In genomic region chr13:56387374-56387773, GRCm38 (mm10) we compare ENCODE assay signal across 24 mouse cellular contexts. TPM values are rescaled to one million over a fixed set of nuclear protein-coding genes. Genes with fewer than 3 reads are reported as not detected.
DNase-seq lines count a peak whose midpoint lies in the region; ATAC-seq and TF ChIP-seq lines count a peak whose summit lies in the region.
"Had no signal": no experiment of that assay in that cellular context is flagged by ENCODE, and none has a peak within 500 bp of the region (broad histone marks: within the 10 kb centered on the region; RNA-seq: fewer than 3 reads in every experiment).

No protein-coding gene starts in this region.

- no peak for TF ChIP-seq EP300 in stomach, postnatal 0 days (optimal IDR thresholded peaks at IDR 0.05)

- no peak for ATAC-seq in intestine, embryonic 14.5 days (replicated peaks; ENCODE audit: low FRiP score, low TSS enrichment, low read depth)
- ATAC-seq in intestine, postnatal 0 days: no peak
- ATAC-seq in stomach, embryonic 14.5 days (ENCODE audit: insufficient number of reproducible peaks, insufficient read depth, low FRiP score, low read depth): peak; percentile 72
- no peak for ATAC-seq in stomach, postnatal 0 days (ENCODE audit: low FRiP score, low TSS enrichment)
- peak; percentile 45; the same call in 1 of the 2 replicates for ATAC-seq in stomach, embryonic 16.5 days (ENCODE audit: insufficient read depth, low FRiP score)
- ATAC-seq: CD4-positive, CD25-positive, alpha-beta regulatory T cell, adult 4 months had no signal

- TF ChIP-seq CTCF in intestine, postnatal 0 days (IDR thresholded peaks at IDR 0.05; ENCODE audit: low read depth): no peak
- TF ChIP-seq CTCF in stomach, postnatal 0 days (IDR thresholded peaks at IDR 0.05; ENCODE audit: low read depth): no peak

- no peak overlapping the region for H3K4me2 ChIP-seq in intestine, embryonic 14.5 days (ENCODE audit: low read length)
- no peak overlapping the region for H3K4me2 ChIP-seq in intestine, postnatal 0 days (replicated peaks; ENCODE audit: low read depth)
- no peak overlapping the region for H3K4me2 ChIP-seq in stomach, embryonic 14.5 days (replicated peaks; ENCODE audit: low read depth, low read length)
- no peak overlapping the region for H3K4me2 ChIP-seq in stomach, postnatal 0 days (replicated peaks; ENCODE audit: low read depth)
- H3K4me2 ChIP-seq in stomach, embryonic 16.5 days (ENCODE audit: low read depth, low read length): no peak overlapping the region
- H3K4me2 ChIP-seq: liver, embryonic 15.5 days; midbrain, embryonic 12.5 days had no signal

- no peaks in the 10 kb centered on the region for H3K27me3 ChIP-seq in intestine, embryonic 14.5 days (replicated peaks; ENCODE audit: control insufficient read depth, insufficient read depth, low read length)
- H3K27me3 ChIP-seq in intestine, postnatal 0 days (replicated peaks; ENCODE audit: control insufficient read depth, insufficient read depth, low read length): no peaks in the 10 kb centered on the region
- H3K27me3 ChIP-seq in stomach, embryonic 14.5 days (ENCODE audit: control insufficient read depth, insufficient read depth, low read length): no peaks in the 10 kb centered on the region
- H3K27me3 ChIP-seq in stomach, postnatal 0 days (ENCODE audit: control insufficient read depth, insufficient read depth, low read length): no peaks in the 10 kb centered on the region
- no peaks in the 10 kb centered on the region for H3K27me3 ChIP-seq in stomach, embryonic 16.5 days (ENCODE audit: control insufficient read depth, insufficient read depth, low read length)
- H3K27me3 ChIP-seq: liver, embryonic 15.5 days; midbrain, embryonic 12.5 days had no signal

- no peak overlapping the region for H3K4me3 ChIP-seq in intestine, embryonic 14.5 days (ENCODE audit: low read depth, low read length)
- no peak overlapping the region for H3K4me3 ChIP-seq in intestine, postnatal 0 days (ENCODE audit: low read depth, low read length)
- H3K4me3 ChIP-seq in stomach, embryonic 14.5 days (ENCODE audit: low read depth, low read length): no peak overlapping the region
- H3K4me3 ChIP-seq in stomach, postnatal 0 days (ENCODE audit: low read depth, low read length): no peak overlapping the region
- no peak overlapping the region for H3K4me3 ChIP-seq in stomach, embryonic 16.5 days (replicated peaks; ENCODE audit: low read length)
- H3K4me3 ChIP-seq: forebrain, embryonic 10.5 days; liver, embryonic 15.5 days; midbrain, embryonic 12.5 days had no signal

- no peaks in the 10 kb centered on the region for H3K9me3 ChIP-seq in intestine, embryonic 14.5 days (ENCODE audit: control insufficient read depth, low read length)
- H3K9me3 ChIP-seq in intestine, postnatal 0 days (ENCODE audit: control insufficient read depth): no peaks in the 10 kb centered on the region
- H3K9me3 ChIP-seq in stomach, embryonic 14.5 days (ENCODE audit: control insufficient read depth, low read depth, low read length): no peaks in the 10 kb centered on the region
- no peaks in the 10 kb centered on the region for H3K9me3 ChIP-seq in stomach, postnatal 0 days (ENCODE audit: control insufficient read depth, low read length)
- 0 out of 2 replicates have a peak, but pooled peaks cover 4% of the 10 kb centered on the region for H3K9me3 ChIP-seq in stomach, embryonic 16.5 days (replicated peaks; ENCODE audit: control insufficient read depth, low read length)
- H3K9me3 ChIP-seq: forebrain, embryonic 10.5 days; liver, embryonic 15.5 days; midbrain, embryonic 12.5 days had no signal

- intact Hi-C loops in gastrocnemius, postnatal 14 days (cut with DNase I; ENCODE audit: low total_unique reads): no loop called here

- no peaks in the 10 kb centered on the region for H3K36me3 ChIP-seq in intestine, embryonic 14.5 days (ENCODE audit: control insufficient read depth, insufficient read depth, low read length)
- no peaks in the 10 kb centered on the region for H3K36me3 ChIP-seq in intestine, postnatal 0 days (ENCODE audit: control insufficient read depth, insufficient read depth)
- no peaks in the 10 kb centered on the region for H3K36me3 ChIP-seq in stomach, embryonic 14.5 days (ENCODE audit: control insufficient read depth, insufficient read depth, low read length)
- H3K36me3 ChIP-seq in stomach, postnatal 0 days (ENCODE audit: control insufficient read depth, insufficient read depth, low read length): no peaks in the 10 kb centered on the region
- H3K36me3 ChIP-seq in stomach, embryonic 16.5 days (ENCODE audit: control insufficient read depth, insufficient read depth, low read length): no peaks in the 10 kb centered on the region
- H3K36me3 ChIP-seq: forebrain, embryonic 10.5 days; G1E; liver, embryonic 15.5 days; midbrain, embryonic 12.5 days had no signal

- WGBS in intestine, embryonic 14.5 days: 27% methylated on average over 5 of the region's 5 CpGs
- WGBS in intestine, postnatal 0 days: 48% methylated on average over 5 of the region's 5 CpGs
- WGBS in stomach, embryonic 14.5 days: 21% methylated on average over 5 of the region's 5 CpGs
- WGBS in stomach, postnatal 0 days: 40% methylated on average over 5 of the region's 5 CpGs
- 43% methylated on average over 5 of the region's 5 CpGs for WGBS in stomach, embryonic 16.5 days

- no peak overlapping the region for H3K9ac ChIP-seq in intestine, embryonic 14.5 days (ENCODE audit: low read length)
- H3K9ac ChIP-seq in intestine, postnatal 0 days (ENCODE audit: low read depth, low read length): no peak overlapping the region
- H3K9ac ChIP-seq in stomach, embryonic 14.5 days (replicated peaks; ENCODE audit: low read depth, low read length): no peak overlapping the region
- H3K9ac ChIP-seq in stomach, postnatal 0 days (ENCODE audit: low read length): no peak overlapping the region
- H3K9ac ChIP-seq in stomach, embryonic 16.5 days (ENCODE audit: low read length): no peak overlapping the region
- H3K9ac ChIP-seq: liver, embryonic 15.5 days; midbrain, embryonic 12.5 days had no signal

- H3K4me1 ChIP-seq in intestine, embryonic 14.5 days (replicated peaks; ENCODE audit: control insufficient read depth, insufficient read depth, low read length): peaks cover 9% of the 10 kb centered on the region
- no peaks in the 10 kb centered on the region for H3K4me1 ChIP-seq in intestine, postnatal 0 days (replicated peaks; ENCODE audit: control insufficient read depth, insufficient read depth, low read length)
- peaks cover 4% of the 10 kb centered on the region; the same call in 1 of the 2 replicates for H3K4me1 ChIP-seq in stomach, embryonic 14.5 days (ENCODE audit: control insufficient read depth, insufficient read depth, low read length)
- H3K4me1 ChIP-seq in stomach, postnatal 0 days (replicated peaks; ENCODE audit: control insufficient read depth, insufficient read depth): no peaks in the 10 kb centered on the region
- peaks cover 9% of the 10 kb centered on the region; the same call in 1 of the 2 replicates for H3K4me1 ChIP-seq in stomach, embryonic 16.5 days (ENCODE audit: control insufficient read depth, insufficient read depth, low read length)
- H3K4me1 ChIP-seq: forebrain, embryonic 10.5 days; liver, embryonic 15.5 days; midbrain, embryonic 12.5 days had no signal

- DNase-seq in gastrocnemius, adult 18-20 months (ENCODE audit: low spot score): peak; percentile 14
- no peak for DNase-seq in gastrocnemius, postnatal 14 days
- peak; percentile 55 for DNase-seq in intestine, embryonic 14.5 days (ENCODE audit: low spot score)
- no peak for DNase-seq in stomach, postnatal 0 days (ENCODE audit: low spot score)
- DNase-seq in layer of hippocampus, adult 18-20 months (ENCODE audit: low spot score in 2 of 2): no peak
- DNase-seq: cerebellum, postnatal 10 days; kidney, postnatal 25 days; retina, postnatal 1 day had no signal

- H3K27ac ChIP-seq in intestine, embryonic 14.5 days (ENCODE audit: low read depth): no peak overlapping the region
- no peak overlapping the region for H3K27ac ChIP-seq in intestine, postnatal 0 days (ENCODE audit: low read depth, low read length)
- no peak overlapping the region for H3K27ac ChIP-seq in stomach, embryonic 14.5 days (ENCODE audit: low read length)
- no peak overlapping the region for H3K27ac ChIP-seq in stomach, postnatal 0 days (replicated peaks)
- 0 out of 2 replicates have a peak overlapping the region, but pooled peaks have one; percentile 37 for H3K27ac ChIP-seq in stomach, embryonic 16.5 days (ENCODE audit: low read length)
- H3K27ac ChIP-seq: forebrain, embryonic 10.5 days; liver, embryonic 15.5 days; midbrain, embryonic 12.5 days had no signal

RNA-seq across cellular contexts. Expression of gene Gm3045, which starts 39.0 kb away (rescaled TPM):
- not detected for total RNA-seq in gastrocnemius, adult 18-20 months (2021)
- not detected for total RNA-seq in gastrocnemius, postnatal 14 days (2021)
- not detected in 2 replicates for polyA plus RNA-seq in intestine, embryonic 14.5 days (2014; fragmentation: Nextera tagmentation; extraction: Ambion mirVana)
- polyA plus RNA-seq in intestine, postnatal 0 days (2015; fragmentation: Nextera tagmentation; extraction: Ambion mirVana): not detected in 2 replicates
- not detected in 2 replicates for polyA plus RNA-seq in stomach, embryonic 14.5 days (2014; fragmentation: Nextera tagmentation; extraction: Ambion mirVana)
- polyA plus RNA-seq in stomach, postnatal 0 days (2015; fragmentation: Nextera tagmentation; extraction: Ambion mirVana): not detected in 2 replicates
- polyA plus RNA-seq in stomach, embryonic 16.5 days (2015; fragmentation: Nextera tagmentation; extraction: Ambion mirVana): not detected in 2 replicates
- total RNA-seq in layer of hippocampus, adult 18-20 months (2021): not detected
- total RNA-seq: gastrocnemius, postnatal 36 days; heart, postnatal 10 days; layer of hippocampus, postnatal 14 days; left cerebral cortex, postnatal 10 days; neutrophil, adult 5-6 weeks had no signal
- polyA plus RNA-seq: CD4-positive, CD25-positive, alpha-beta regulatory T cell, adult 4 months; embryonic facial prominence, embryonic 14.5 days; forebrain, embryonic 10.5 days; G1E; liver, embryonic 15.5 days; midbrain, embryonic 12.5 days; small intestine, adult 2 months; thymus, postnatal 0 days had no signal

RNA-seq across cellular contexts. Expression of gene Slc25a48, which starts 50.8 kb away (rescaled TPM):
- not detected for total RNA-seq in gastrocnemius, adult 18-20 months (2021)
- total RNA-seq in gastrocnemius, postnatal 14 days (2021): under 1 TPM in 1 of 2 experiments, not detected in 1; 0.08 TPM
- 0.05 TPM in 2 replicates for polyA plus RNA-seq in intestine, embryonic 14.5 days (2014; fragmentation: Nextera tagmentation; extraction: Ambion mirVana)
- polyA plus RNA-seq in intestine, postnatal 0 days (2015; fragmentation: Nextera tagmentation; extraction: Ambion mirVana): 0.03 TPM in 1 of 2 replicates, not detected in the other
- 0.09 and 0.27 TPM in 2 replicates for polyA plus RNA-seq in stomach, embryonic 14.5 days (2014; fragmentation: Nextera tagmentation; extraction: Ambion mirVana)
- 0.08 and 0.13 TPM in 2 replicates for polyA plus RNA-seq in stomach, postnatal 0 days (2015; fragmentation: Nextera tagmentation; extraction: Ambion mirVana)
- 0.11 and 0.14 TPM in 2 replicates for polyA plus RNA-seq in stomach, embryonic 16.5 days (2015; fragmentation: Nextera tagmentation; extraction: Ambion mirVana)
- total RNA-seq in layer of hippocampus, adult 18-20 months (2021): under 1 TPM; 0.15 to 0.17 TPM
- polyA plus RNA-seq: CD4-positive, CD25-positive, alpha-beta regulatory T cell, adult 4 months; forebrain, embryonic 10.5 days; G1E; midbrain, embryonic 12.5 days had no signal

Comparison
In these comparisons a context has a peak if more than half of its experiments do, and no peak if none do; other contexts are left out.
1. DNase-seq: peak in gastrocnemius, adult 18-20 months (single experiment) and intestine, embryonic 14.5 days (single experiment); none in gastrocnemius, postnatal 14 days (single experiment), stomach, postnatal 0 days (single experiment) and layer of hippocampus, adult 18-20 months (0 of 2).
2. ATAC-seq: peak in stomach, embryonic 14.5 days (single experiment) and stomach, embryonic 16.5 days (single experiment); none in intestine, embryonic 14.5 days (single experiment), intestine, postnatal 0 days (single experiment) and stomach, postnatal 0 days (single experiment).